Mouse (Mus musculus): ENCODE measurements around the gene Tmem178. TPM values are rescaled to one million over a fixed set of nuclear protein-coding genes. Genes with fewer than 3 reads are reported as not detected.

Tmem178 gene
- polyA plus RNA-seq, 1 experiment from 2014 or later = 4.3 TPM

GRCm38 (mm10) chr17:81031830-81032442 lies 87.5 kb downstream of the Tmem178 start:
- Histone ChIP-seq H3K27ac (replicated peaks; ENCODE audit: low read depth, low read length) (no peak overlapping the region), H3K36me3 (replicated peaks; ENCODE audit: control insufficient read depth, insufficient read depth, low read depth, low read length) (peaks cover 5% of the 10 kb centered on the region; the same call in 1 of the 2 replicates), H3K27me3 (ENCODE audit: control insufficient read depth, insufficient read depth, low read length) (no peaks in the 10 kb centered on the region), H3K4me3 (ENCODE audit: low read depth, low read length) (no peak overlapping the region), H3K4me1 (ENCODE audit: control insufficient read depth, insufficient read depth, low read length) (no peaks in the 10 kb centered on the region), H3K4me2 (ENCODE audit: low read depth, low read length) (no peak overlapping the region), H3K9me3 (replicated peaks; ENCODE audit: control insufficient read depth, low read length) (no peaks in the 10 kb centered on the region), H3K9ac (replicated peaks; ENCODE audit: low read length) (no peak overlapping the region)
- DNase-seq (ENCODE audit: low spot score) = no peak
- ATAC-seq (replicated peaks; ENCODE audit: insufficient number of reproducible peaks, low FRiP score, low TSS enrichment, low read depth) = no peak
- WGBS = 95% methylated on average over 3 of the region's 3 CpGs

DNA sequence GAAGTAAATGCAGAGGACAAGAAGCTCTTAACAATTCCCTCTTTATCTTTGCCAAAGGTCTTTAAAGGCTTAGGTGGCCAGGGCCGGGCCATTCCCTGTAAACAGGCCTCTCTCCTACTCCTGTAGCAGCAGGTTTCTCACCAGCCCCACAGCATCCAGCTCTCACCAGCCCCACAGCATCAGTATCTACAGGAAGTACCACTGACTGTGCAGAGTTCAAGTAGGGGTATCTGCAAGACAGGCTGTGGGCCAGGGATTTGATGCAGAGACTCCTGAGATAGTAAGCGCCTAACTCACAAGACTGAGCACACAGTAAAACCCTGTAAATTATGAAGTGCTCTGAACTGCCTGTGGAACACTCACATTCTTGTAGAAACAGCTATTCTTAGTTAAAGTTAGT lies 88.5 kb downstream of the Tmem178 start:
- Histone ChIP-seq H3K9ac (replicated peaks; ENCODE audit: low read length) (no peak overlapping the region), H3K4me1 (ENCODE audit: control insufficient read depth, insufficient read depth, low read length) (no peaks in the 10 kb centered on the region), H3K4me3 (ENCODE audit: low read depth, low read length) (no peak overlapping the region), H3K9me3 (replicated peaks; ENCODE audit: control insufficient read depth, low read length) (no peaks in the 10 kb centered on the region), H3K36me3 (replicated peaks; ENCODE audit: control insufficient read depth, insufficient read depth, low read depth, low read length) (peaks cover 5% of the 10 kb centered on the region; the same call in 1 of the 2 replicates), H3K4me2 (ENCODE audit: low read depth, low read length) (no peak overlapping the region), H3K27me3 (ENCODE audit: control insufficient read depth, insufficient read depth, low read length) (no peaks in the 10 kb centered on the region), H3K27ac (replicated peaks; ENCODE audit: low read depth, low read length) (no peak overlapping the region)
- no peak for ATAC-seq (replicated peaks; ENCODE audit: insufficient number of reproducible peaks, low FRiP score, low TSS enrichment, low read depth)
- WGBS = 72% methylated on average over 2 of the region's 2 CpGs
- no peak for DNase-seq (ENCODE audit: low spot score)

- Histone ChIP-seq H3K4me1 (ENCODE audit: control insufficient read depth, insufficient read depth, low read length) (no peaks in the 10 kb centered on the region), H3K27me3 (ENCODE audit: control insufficient read depth, insufficient read depth, low read length) (no peaks in the 10 kb centered on the region), H3K9ac (replicated peaks; ENCODE audit: low read length) (no peak overlapping the region), H3K36me3 (replicated peaks; ENCODE audit: control insufficient read depth, insufficient read depth, low read depth, low read length) (peaks cover 2% of the 10 kb centered on the region; the same call in 1 of the 2 replicates), H3K4me2 (ENCODE audit: low read depth, low read length) (no peak overlapping the region), H3K27ac (replicated peaks; ENCODE audit: low read depth, low read length) (no peak overlapping the region), H3K9me3 (replicated peaks; ENCODE audit: control insufficient read depth, low read length) (no peaks in the 10 kb centered on the region), H3K4me3 (ENCODE audit: low read depth, low read length) (no peak overlapping the region)
- 86% methylated on average over 5 of the region's 5 CpGs for WGBS
- DNase-seq (ENCODE audit: low spot score) (no peak), ATAC-seq (replicated peaks; ENCODE audit: insufficient number of reproducible peaks, low FRiP score, low TSS enrichment, low read depth) (no peak)
Measured at GRCm38 (mm10) chr17:81035354-81035753, 90.9 kb downstream of the Tmem178 start.

GRCm38 (mm10) chr17:81038707-81039408 lies 94.4 kb downstream of the Tmem178 start:
- H3K36me3 ChIP-seq (replicated peaks; ENCODE audit: control insufficient read depth, insufficient read depth, low read depth, low read length) = no peaks in the 10 kb centered on the region; the same call in none of the 2 replicates
- DNase-seq (ENCODE audit: low spot score) = no peak
- no peak overlapping the region for H3K27ac ChIP-seq (replicated peaks; ENCODE audit: low read depth, low read length)
- H3K9ac ChIP-seq (replicated peaks; ENCODE audit: low read length) = no peak overlapping the region
- H3K4me3 ChIP-seq (ENCODE audit: low read depth, low read length) = no peak overlapping the region
- no peaks in the 10 kb centered on the region for H3K27me3 ChIP-seq (ENCODE audit: control insufficient read depth, insufficient read depth, low read length)
- no peak for ATAC-seq (replicated peaks; ENCODE audit: insufficient number of reproducible peaks, low FRiP score, low TSS enrichment, low read depth)
- H3K4me2 ChIP-seq (ENCODE audit: low read depth, low read length) = no peak overlapping the region
- H3K4me1 ChIP-seq (ENCODE audit: control insufficient read depth, insufficient read depth, low read length) = no peaks in the 10 kb centered on the region
- H3K9me3 ChIP-seq (replicated peaks; ENCODE audit: control insufficient read depth, low read length) = no peaks in the 10 kb centered on the region
- 95% methylated on average over 2 of the region's 2 CpGs for WGBS

- ATAC-seq (replicated peaks; ENCODE audit: insufficient number of reproducible peaks, low FRiP score, low TSS enrichment, low read depth) (no peak), DNase-seq (ENCODE audit: low spot score) (no peak)
- Histone ChIP-seq H3K4me3 (ENCODE audit: low read depth, low read length) (no peak overlapping the region), H3K4me2 (ENCODE audit: low read depth, low read length) (no peak overlapping the region), H3K27me3 (ENCODE audit: control insufficient read depth, insufficient read depth, low read length) (no peaks in the 10 kb centered on the region), H3K4me1 (ENCODE audit: control insufficient read depth, insufficient read depth, low read length) (no peaks in the 10 kb centered on the region), H3K9me3 (replicated peaks; ENCODE audit: control insufficient read depth, low read length) (no peaks in the 10 kb centered on the region), H3K36me3 (replicated peaks; ENCODE audit: control insufficient read depth, insufficient read depth, low read depth, low read length) (no peaks in the 10 kb centered on the region; the same call in none of the 2 replicates), H3K9ac (replicated peaks; ENCODE audit: low read length) (no peak overlapping the region), H3K27ac (replicated peaks; ENCODE audit: low read depth, low read length) (no peak overlapping the region)
- 96% methylated on average over 2 of the region's 2 CpGs for WGBS
Measured at GRCm38 (mm10) chr17:81041662-81042061, 97.2 kb downstream of the Tmem178 start.

- Histone ChIP-seq H3K9me3 (replicated peaks; ENCODE audit: control insufficient read depth, low read length) (no peaks in the 10 kb centered on the region), H3K27ac (replicated peaks; ENCODE audit: low read depth, low read length) (no peak overlapping the region), H3K36me3 (replicated peaks; ENCODE audit: control insufficient read depth, insufficient read depth, low read depth, low read length) (no peaks in the 10 kb centered on the region; the same call in 1 of the 2 replicates), H3K4me3 (ENCODE audit: low read depth, low read length) (no peak overlapping the region), H3K4me2 (ENCODE audit: low read depth, low read length) (no peak overlapping the region), H3K4me1 (ENCODE audit: control insufficient read depth, insufficient read depth, low read length) (no peaks in the 10 kb centered on the region), H3K27me3 (ENCODE audit: control insufficient read depth, insufficient read depth, low read length) (no peaks in the 10 kb centered on the region), H3K9ac (replicated peaks; ENCODE audit: low read length) (no peak overlapping the region)
- DNase-seq (ENCODE audit: low spot score) (no peak), ATAC-seq (replicated peaks; ENCODE audit: insufficient number of reproducible peaks, low FRiP score, low TSS enrichment, low read depth) (no peak)
- 88% methylated on average over 3 of the region's 3 CpGs for WGBS
Measured at GRCm38 (mm10) chr17:81044356-81044755, 99.9 kb downstream of the Tmem178 start.

- WGBS = 95% methylated on average over 6 of the region's 6 CpGs
- H3K27me3 ChIP-seq (ENCODE audit: control insufficient read depth, insufficient read depth, low read length) = no peaks in the 10 kb centered on the region
- ATAC-seq (replicated peaks; ENCODE audit: insufficient number of reproducible peaks, low FRiP score, low TSS enrichment, low read depth) = no peak
- no peak for DNase-seq (ENCODE audit: low spot score)
- no peak overlapping the region for H3K27ac ChIP-seq (replicated peaks; ENCODE audit: low read depth, low read length)
- no peak overlapping the region for H3K9ac ChIP-seq (replicated peaks; ENCODE audit: low read length)
- no peak overlapping the region for H3K4me2 ChIP-seq (ENCODE audit: low read depth, low read length)
- no peaks in the 10 kb centered on the region for H3K9me3 ChIP-seq (replicated peaks; ENCODE audit: control insufficient read depth, low read length)
- no peaks in the 10 kb centered on the region; the same call in 1 of the 2 replicates for H3K36me3 ChIP-seq (replicated peaks; ENCODE audit: control insufficient read depth, insufficient read depth, low read depth, low read length)
- H3K4me3 ChIP-seq (ENCODE audit: low read depth, low read length) = no peak overlapping the region
- H3K4me1 ChIP-seq (ENCODE audit: control insufficient read depth, insufficient read depth, low read length) = no peaks in the 10 kb centered on the region
Measured at GRCm38 (mm10) chr17:81045115-81045514, 100.7 kb downstream of the Tmem178 start.

GRCm38 (mm10) chr17:81045525-81046150 lies 101.2 kb downstream of the Tmem178 start:
- Histone ChIP-seq H3K4me3 (ENCODE audit: low read depth, low read length) (no peak overlapping the region), H3K27ac (replicated peaks; ENCODE audit: low read depth, low read length) (no peak overlapping the region), H3K36me3 (replicated peaks; ENCODE audit: control insufficient read depth, insufficient read depth, low read depth, low read length) (no peaks in the 10 kb centered on the region), H3K9me3 (replicated peaks; ENCODE audit: control insufficient read depth, low read length) (no peaks in the 10 kb centered on the region), H3K9ac (replicated peaks; ENCODE audit: low read length) (no peak overlapping the region), H3K4me1 (ENCODE audit: control insufficient read depth, insufficient read depth, low read length) (no peaks in the 10 kb centered on the region), H3K4me2 (ENCODE audit: low read depth, low read length) (no peak overlapping the region), H3K27me3 (ENCODE audit: control insufficient read depth, insufficient read depth, low read length) (no peaks in the 10 kb centered on the region)
- DNase-seq (ENCODE audit: low spot score) (peak; percentile 51), ATAC-seq (replicated peaks; ENCODE audit: insufficient number of reproducible peaks, low FRiP score, low TSS enrichment, low read depth) (no peak)
- 90% methylated on average over 9 of the region's 9 CpGs for WGBS
